Mouse (Mus musculus): ENCODE measurements at regions not wholly inside any gene's neighbourhood (a gene's known extent, or its start where the extent isn't known, plus 50 kb on each side); places are given as distances from the start of the nearest gene placed in this dataset.
A peak's percentile ranks its signal among the peaks of the same experiment; 100 is the strongest.

- no peak for ATAC-seq (ENCODE audit: low FRiP score, low read depth)
- Histone ChIP-seq H3K4me3 (no peak overlapping the region), H3K27ac (no peak overlapping the region), H3K27me3 (replicated peaks) (peaks cover 41% of the 10 kb centered on the region), H3K36me3 (no peaks in the 10 kb centered on the region), H3K9ac (no peak overlapping the region), H3K9me3 (no peaks in the 10 kb centered on the region), H3K4me1 (peaks cover 41% of the 10 kb centered on the region), H3K4me2 (replicated peaks) (no peak overlapping the region)
- 59% methylated on average over 6 of the region's 6 CpGs for WGBS
Observed at GRCm38 (mm10) chr9:35328503-35328902, 60.8 kb downstream of the Rpusd4 start.

GRCm38 (mm10) chr9:35330386-35330785 is 62.7 kb downstream of the Rpusd4 start:
- Histone ChIP-seq H3K4me2 (replicated peaks) (peak overlapping the region; percentile 21; the same call in 1 of the 2 replicates), H3K9me3 (no peaks in the 10 kb centered on the region), H3K4me1 (peaks cover 43% of the 10 kb centered on the region)

GRCm38 (mm10) chr9:35331241-35331680 is 63.6 kb downstream of the Rpusd4 start:
- Histone ChIP-seq H3K4me3 (no peak overlapping the region), H3K36me3 (no peaks in the 10 kb centered on the region), H3K9ac (no peak overlapping the region), H3K4me2 (replicated peaks) (peak overlapping the region; percentile 21; the same call in 1 of the 2 replicates), H3K9me3 (no peaks in the 10 kb centered on the region), H3K27me3 (replicated peaks) (peaks cover 57% of the 10 kb centered on the region), H3K4me1 (peaks cover 52% of the 10 kb centered on the region), H3K27ac (no peak overlapping the region; the same call in 1 of the 2 replicates)
- WGBS = 9% methylated on average over 7 of the region's 7 CpGs
- peak; percentile 90 for ATAC-seq (ENCODE audit: low FRiP score, low read depth)

More at GRCm38 (mm10) chr9:35330386-35330785, 62.7 kb downstream of the Rpusd4 start:
- Histone ChIP-seq H3K27me3 (replicated peaks) (peaks cover 55% of the 10 kb centered on the region), H3K9ac (no peak overlapping the region), H3K27ac (no peak overlapping the region), H3K36me3 (no peaks in the 10 kb centered on the region), H3K4me3 (no peak overlapping the region)
- no peak for ATAC-seq (ENCODE audit: low FRiP score, low read depth)
- 73% methylated on average over 2 of the region's 2 CpGs for WGBS

GRCm38 (mm10) chr9:35332688-35333630 is 65.3 kb downstream of the Rpusd4 start:
- no peak overlapping the region for H3K27ac ChIP-seq
- H3K27me3 ChIP-seq (replicated peaks) = peaks cover 49% of the 10 kb centered on the region
- H3K4me1 ChIP-seq = peaks cover 56% of the 10 kb centered on the region
- no peak for ATAC-seq (ENCODE audit: low FRiP score, low read depth)
- H3K36me3 ChIP-seq = no peaks in the 10 kb centered on the region
- 63% methylated on average over 11 of the region's 11 CpGs for WGBS
- H3K4me3 ChIP-seq = no peak overlapping the region
- no peak overlapping the region for H3K9ac ChIP-seq
- H3K9me3 ChIP-seq = no peaks in the 10 kb centered on the region
- H3K4me2 ChIP-seq (replicated peaks) = no peak overlapping the region

- Histone ChIP-seq H3K27ac (no peak overlapping the region), H3K27me3 (replicated peaks) (peaks cover 46% of the 10 kb centered on the region), H3K9ac (no peak overlapping the region), H3K4me1 (peaks cover 56% of the 10 kb centered on the region), H3K4me3 (no peak overlapping the region), H3K4me2 (replicated peaks) (no peak overlapping the region), H3K36me3 (no peaks in the 10 kb centered on the region), H3K9me3 (no peaks in the 10 kb centered on the region)
- no peak for ATAC-seq (ENCODE audit: low FRiP score, low read depth)
- WGBS = 78% methylated on average over 8 of the region's 8 CpGs
Observed at GRCm38 (mm10) chr9:35333631-35334005, 66.0 kb downstream of the Rpusd4 start.

GRCm38 (mm10) chr9:35334536-35334935 is 66.9 kb downstream of the Rpusd4 start:
- Histone ChIP-seq H3K4me1 (peaks cover 52% of the 10 kb centered on the region), H3K36me3 (no peaks in the 10 kb centered on the region), H3K4me2 (replicated peaks) (no peak overlapping the region), H3K27me3 (replicated peaks) (peaks cover 37% of the 10 kb centered on the region), H3K4me3 (no peak overlapping the region), H3K27ac (no peak overlapping the region), H3K9me3 (no peaks in the 10 kb centered on the region), H3K9ac (no peak overlapping the region)
- no peak for ATAC-seq (ENCODE audit: low FRiP score, low read depth)
- WGBS = 71% methylated on average over 5 of the region's 5 CpGs

GRCm38 (mm10) chr9:35335181-35335580 is 67.5 kb downstream of the Rpusd4 start:
- Histone ChIP-seq H3K36me3 (no peaks in the 10 kb centered on the region), H3K27ac (no peak overlapping the region), H3K9ac (no peak overlapping the region), H3K27me3 (replicated peaks) (peaks cover 32% of the 10 kb centered on the region), H3K9me3 (no peaks in the 10 kb centered on the region), H3K4me2 (replicated peaks) (no peak overlapping the region), H3K4me3 (no peak overlapping the region), H3K4me1 (peaks cover 48% of the 10 kb centered on the region)
- ATAC-seq (ENCODE audit: low FRiP score, low read depth) = no peak
- WGBS = 93% methylated on average over 3 of the region's 3 CpGs

- no peak overlapping the region for H3K4me3 ChIP-seq
- peaks cover 29% of the 10 kb centered on the region for H3K27me3 ChIP-seq (replicated peaks)
- H3K9ac ChIP-seq = no peak overlapping the region
- H3K4me2 ChIP-seq (replicated peaks) = no peak overlapping the region
- no peaks in the 10 kb centered on the region for H3K9me3 ChIP-seq
- peaks cover 48% of the 10 kb centered on the region for H3K4me1 ChIP-seq
- no peak for ATAC-seq (ENCODE audit: low FRiP score, low read depth)
- 66% methylated on average over 15 of the region's 15 CpGs for WGBS
- no peaks in the 10 kb centered on the region for H3K36me3 ChIP-seq
- no peak overlapping the region for H3K27ac ChIP-seq
Observed at GRCm38 (mm10) chr9:35335888-35336700, 68.4 kb downstream of the Rpusd4 start.

GRCm38 (mm10) chr9:35336701-35337055 is 69.0 kb downstream of the Rpusd4 start:
- Histone ChIP-seq H3K9ac (no peak overlapping the region), H3K27ac (no peak overlapping the region), H3K36me3 (no peaks in the 10 kb centered on the region), H3K4me1 (peaks cover 46% of the 10 kb centered on the region), H3K4me3 (no peak overlapping the region), H3K4me2 (replicated peaks) (no peak overlapping the region), H3K27me3 (replicated peaks) (peaks cover 29% of the 10 kb centered on the region), H3K9me3 (no peaks in the 10 kb centered on the region)
- 74% methylated on average over 5 of the region's 5 CpGs for WGBS
- no peak for ATAC-seq (ENCODE audit: low FRiP score, low read depth)

- no peak overlapping the region for H3K27ac ChIP-seq
- 81% methylated on average over 5 of the region's 5 CpGs for WGBS
- H3K9me3 ChIP-seq = no peaks in the 10 kb centered on the region
- H3K4me3 ChIP-seq = no peak overlapping the region
- no peaks in the 10 kb centered on the region for H3K36me3 ChIP-seq
- H3K27me3 ChIP-seq (replicated peaks) = peaks cover 17% of the 10 kb centered on the region
- H3K9ac ChIP-seq = no peak overlapping the region
- ATAC-seq (ENCODE audit: low FRiP score, low read depth) = no peak
- H3K4me1 ChIP-seq = peaks cover 36% of the 10 kb centered on the region
- no peak overlapping the region for H3K4me2 ChIP-seq (replicated peaks)
Observed at GRCm38 (mm10) chr9:35338858-35339257, 71.2 kb downstream of the Rpusd4 start.

- H3K27me3 ChIP-seq (replicated peaks) = peaks cover 10% of the 10 kb centered on the region; the same call in 1 of the 2 replicates
- peaks cover 36% of the 10 kb centered on the region for H3K4me1 ChIP-seq
- 82% methylated on average over 10 of the region's 10 CpGs for WGBS
Observed at GRCm38 (mm10) chr9:35339492-35340262, 72.0 kb downstream of the Rpusd4 start.

GRCm38 (mm10) chr9:35340263-35340573 is 72.6 kb downstream of the Rpusd4 start:
- H3K9me3 ChIP-seq = no peaks in the 10 kb centered on the region
- 0 out of 2 replicates have a peak, but pooled peaks cover 5% of the 10 kb centered on the region for H3K27me3 ChIP-seq (replicated peaks)
- peaks cover 36% of the 10 kb centered on the region for H3K4me1 ChIP-seq
- WGBS = 81% methylated on average over 4 of the region's 4 CpGs
- H3K4me3 ChIP-seq = no peak overlapping the region
- no peak overlapping the region for H3K9ac ChIP-seq
- H3K36me3 ChIP-seq = no peaks in the 10 kb centered on the region
- no peak overlapping the region for H3K27ac ChIP-seq
- no peak overlapping the region for H3K4me2 ChIP-seq (replicated peaks)
- ATAC-seq (ENCODE audit: low FRiP score, low read depth) = no peak

More at GRCm38 (mm10) chr9:35339492-35340262, 72.0 kb downstream of the Rpusd4 start:
- ATAC-seq (ENCODE audit: low FRiP score, low read depth) = no peak
- H3K9ac ChIP-seq = no peak overlapping the region
- H3K36me3 ChIP-seq = no peaks in the 10 kb centered on the region
- no peak overlapping the region for H3K27ac ChIP-seq
- no peaks in the 10 kb centered on the region for H3K9me3 ChIP-seq
- no peak overlapping the region for H3K4me2 ChIP-seq (replicated peaks)
- H3K4me3 ChIP-seq = no peak overlapping the region

Data from neural tube, embryonic 12.5 days (tissue).